Mouse (Mus musculus): Measurements from ENCODE around the gene Galntl6. TPM values are rescaled to one million over a fixed set of nuclear protein-coding genes. Genes with fewer than 3 reads are reported as not detected.
"Not testable (repeated sequence)": the region's sequence is repeated elsewhere in the genome, so short reads cannot be mapped to it uniquely, and the experiment has no call there.

The Galntl6 gene
- polyA plus RNA-seq, 1 experiment: 0.26 TPM

- no peak for DNase-seq (ENCODE audit: low spot score)
Observed at GRCm38 (mm10) chr8:57766471-57767065, 1145.9 kb downstream of the Galntl6 start.

- no peak for DNase-seq (ENCODE audit: low spot score)
Observed at GRCm38 (mm10) chr8:57765726-57766351, 1146.6 kb downstream of the Galntl6 start.

- DNase-seq (ENCODE audit: low spot score): no peak
Observed at GRCm38 (mm10) chr8:57765192-57765591, 1147.2 kb downstream of the Galntl6 start.

- not testable (repeated sequence) for DNase-seq (ENCODE audit: low spot score)
Observed at GRCm38 (mm10) chr8:57762622-57763021, 1149.8 kb downstream of the Galntl6 start.

- no peak for DNase-seq (ENCODE audit: low spot score)
Observed at GRCm38 (mm10) chr8:57760921-57761320, 1151.5 kb downstream of the Galntl6 start.

GRCm38 (mm10) chr8:57758857-57759256, 1153.6 kb downstream of the Galntl6 start:
- DNase-seq (ENCODE audit: low spot score): no peak

GRCm38 (mm10) chr8:57757476-57757875, 1155.0 kb downstream of the Galntl6 start:
- DNase-seq (ENCODE audit: low spot score): no peak

- DNase-seq (ENCODE audit: low spot score): no peak
Observed at GRCm38 (mm10) chr8:57754066-57754465, 1158.4 kb downstream of the Galntl6 start.

GRCm38 (mm10) chr8:57743636-57744035, 1168.8 kb downstream of the Galntl6 start:
- DNase-seq (ENCODE audit: low spot score): no peak

- no peak for DNase-seq (ENCODE audit: low spot score)
Observed at GRCm38 (mm10) chr8:57741983-57742382, 1170.5 kb downstream of the Galntl6 start.

GRCm38 (mm10) chr8:57741309-57741708, 1171.1 kb downstream of the Galntl6 start:
- DNase-seq (ENCODE audit: low spot score): peak; percentile 26

- DNase-seq (ENCODE audit: low spot score): no peak
Observed at GRCm38 (mm10) chr8:57737281-57737680, 1175.2 kb downstream of the Galntl6 start.

- no peak for DNase-seq (ENCODE audit: low spot score)
Observed at GRCm38 (mm10) chr8:57732795-57733194, 1179.6 kb downstream of the Galntl6 start.

- DNase-seq (ENCODE audit: low spot score): no peak
Observed at GRCm38 (mm10) chr8:57731666-57732065, 1180.8 kb downstream of the Galntl6 start.

- no peak for DNase-seq (ENCODE audit: low spot score)
Observed at GRCm38 (mm10) chr8:57728276-57728675, 1184.2 kb downstream of the Galntl6 start.

GRCm38 (mm10) chr8:57724843-57725627, 1187.4 kb downstream of the Galntl6 start:
- DNase-seq (ENCODE audit: low spot score): no peak

Other genes starting within 250 kb of the Galntl6 start
- gene BC030500, start 885 bp downstream of the Galntl6 start, polyA plus RNA-seq (2012; rRNA removed): not detected in 2 replicates